Mouse (Mus musculus) erythroblast, embryonic 14.5 days (primary cell): ENCODE measurements around the gene Mgat3.

Experiments
- GATA1 ChIP-seq: IDR thresholded peaks from 2 replicates; pipeline ENCODE4 v1.6.1; 2012; ENCODE audit warnings: low read length, inconsistent platforms, mixed read lengths
- TAL1 ChIP-seq: IDR thresholded peaks from 3 replicates; pipeline ENCODE4 v1.6.1; 2012; ENCODE audit warnings: low read length, inconsistent platforms, mixed read lengths

DNA sequence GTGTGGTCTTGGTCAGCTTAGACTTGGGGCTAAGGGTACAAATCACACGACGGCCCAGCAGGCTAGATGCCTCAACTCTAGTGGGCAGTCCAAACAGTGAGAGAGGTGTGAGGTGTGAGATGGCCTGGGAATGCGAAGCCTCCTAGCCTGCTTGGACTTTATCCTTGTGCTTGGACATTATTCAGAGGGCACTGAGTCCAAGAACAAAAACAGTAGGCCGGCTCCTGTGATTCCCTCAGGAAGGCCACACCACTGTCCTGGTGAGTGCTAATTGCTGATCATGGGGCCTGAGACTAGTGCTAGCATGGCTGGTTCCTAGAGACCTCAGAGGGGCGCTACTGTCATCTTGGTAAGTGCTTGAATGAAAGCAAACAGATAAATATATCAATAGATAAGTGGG lies 15.4 kb downstream of the Mgat3 start:
- TF ChIP-seq TAL1 (no peak), GATA1 (no peak)
